Mouse (Mus musculus): Measurements from ENCODE around the gene Tnfrsf1a. TPM values are rescaled to one million over a fixed set of nuclear protein-coding genes. Genes with fewer than 3 reads are reported as not detected.
A peak's percentile ranks its signal among the peaks of the same experiment; 100 is the strongest.

Gene Tnfrsf1a
- polyA plus RNA-seq, 1 experiment: 63.6 TPM

GRCm38 (mm10) chr6:125352811-125353210, 3.6 kb downstream of the Tnfrsf1a start:
- TF ChIP-seq GATA1 (IDR thresholded peaks at IDR 0.05; ENCODE audit: borderline replicate concordance, low read length): no peak
- TF ChIP-seq FLI1 (IDR thresholded peaks at IDR 0.05; ENCODE audit: low read length): no peak
- Histone ChIP-seq H3K4me3 (replicated peaks) (peak overlapping the region; percentile 59), H3K9me3 (no peaks in the 10 kb centered on the region), H3K4me1 (peaks cover 79% of the 10 kb centered on the region), H3K36me3 (replicated peaks; ENCODE audit: low read length) (peaks cover 8% of the 10 kb centered on the region), H3K27me3 (replicated peaks) (peaks cover 79% of the 10 kb centered on the region)

GRCm38 (mm10) chr6:125353221-125353620, 4.1 kb downstream of the Tnfrsf1a start:
- Histone ChIP-seq H3K36me3 (replicated peaks; ENCODE audit: low read length) (peaks cover 12% of the 10 kb centered on the region), H3K27me3 (replicated peaks) (peaks cover 81% of the 10 kb centered on the region), H3K4me1 (peaks cover 77% of the 10 kb centered on the region)

GRCm38 (mm10) chr6:125353655-125354054, 4.5 kb downstream of the Tnfrsf1a start:
- H3K27me3 ChIP-seq (replicated peaks): peaks cover 79% of the 10 kb centered on the region
- H3K36me3 ChIP-seq (replicated peaks; ENCODE audit: low read length): peaks cover 17% of the 10 kb centered on the region
- no peaks in the 10 kb centered on the region for H3K9me3 ChIP-seq
- peaks cover 72% of the 10 kb centered on the region for H3K4me1 ChIP-seq
- TF ChIP-seq GATA1 (IDR thresholded peaks at IDR 0.05; ENCODE audit: borderline replicate concordance, low read length): no peak
- no peak for TF ChIP-seq FLI1 (IDR thresholded peaks at IDR 0.05; ENCODE audit: low read length)
- H3K4me3 ChIP-seq (replicated peaks): peak overlapping the region; percentile 70

More at GRCm38 (mm10) chr6:125353221-125353620, 4.1 kb downstream of the Tnfrsf1a start:
- no peak for TF ChIP-seq GATA1 (IDR thresholded peaks at IDR 0.05; ENCODE audit: borderline replicate concordance, low read length)
- TF ChIP-seq FLI1 (IDR thresholded peaks at IDR 0.05; ENCODE audit: low read length): no peak
- Histone ChIP-seq H3K4me3 (replicated peaks) (peak overlapping the region; percentile 70), H3K9me3 (no peaks in the 10 kb centered on the region)

- peaks cover 24% of the 10 kb centered on the region for H3K36me3 ChIP-seq (replicated peaks; ENCODE audit: low read length)
- no peaks in the 10 kb centered on the region for H3K9me3 ChIP-seq
- peaks cover 63% of the 10 kb centered on the region for H3K4me1 ChIP-seq
- TF ChIP-seq GATA1 (IDR thresholded peaks at IDR 0.05; ENCODE audit: borderline replicate concordance, low read length) (no peak), FLI1 (IDR thresholded peaks at IDR 0.05; ENCODE audit: low read length) (no peak)
- H3K27me3 ChIP-seq (replicated peaks): peaks cover 73% of the 10 kb centered on the region
- H3K4me3 ChIP-seq (replicated peaks): peak overlapping the region; percentile 82
Measured at GRCm38 (mm10) chr6:125354352-125355151, 5.4 kb downstream of the Tnfrsf1a start.

GRCm38 (mm10) chr6:125355197-125355741, 6.1 kb downstream of the Tnfrsf1a start:
- H3K36me3 ChIP-seq (replicated peaks; ENCODE audit: low read length): peaks cover 27% of the 10 kb centered on the region
- TF ChIP-seq GATA1 (IDR thresholded peaks at IDR 0.05; ENCODE audit: borderline replicate concordance, low read length) (no peak), FLI1 (IDR thresholded peaks at IDR 0.05; ENCODE audit: low read length) (no peak)
- peak overlapping the region; percentile 82 for H3K4me3 ChIP-seq (replicated peaks)
- H3K9me3 ChIP-seq: no peaks in the 10 kb centered on the region
- peaks cover 68% of the 10 kb centered on the region for H3K27me3 ChIP-seq (replicated peaks)
- H3K4me1 ChIP-seq: peaks cover 61% of the 10 kb centered on the region

- H3K36me3 ChIP-seq (replicated peaks; ENCODE audit: low read length): peaks cover 35% of the 10 kb centered on the region
- H3K27me3 ChIP-seq (replicated peaks): peaks cover 61% of the 10 kb centered on the region
- H3K9me3 ChIP-seq: no peaks in the 10 kb centered on the region
- H3K4me1 ChIP-seq: peaks cover 51% of the 10 kb centered on the region
- TF ChIP-seq GATA1 (IDR thresholded peaks at IDR 0.05; ENCODE audit: borderline replicate concordance, low read length) (no peak), FLI1 (IDR thresholded peaks at IDR 0.05; ENCODE audit: low read length) (no peak)
- H3K4me3 ChIP-seq (replicated peaks): no peak overlapping the region
Measured at GRCm38 (mm10) chr6:125356264-125356663, 7.1 kb downstream of the Tnfrsf1a start.

GRCm38 (mm10) chr6:125357334-125357733, 8.2 kb downstream of the Tnfrsf1a start:
- H3K36me3 ChIP-seq (replicated peaks; ENCODE audit: low read length): peaks cover 45% of the 10 kb centered on the region
- H3K27me3 ChIP-seq (replicated peaks): peaks cover 54% of the 10 kb centered on the region
- TF ChIP-seq FLI1 (IDR thresholded peaks at IDR 0.05; ENCODE audit: low read length) (no peak), GATA1 (IDR thresholded peaks at IDR 0.05; ENCODE audit: borderline replicate concordance, low read length) (no peak)
- peaks cover 43% of the 10 kb centered on the region for H3K4me1 ChIP-seq
- H3K9me3 ChIP-seq: no peaks in the 10 kb centered on the region
- no peak overlapping the region for H3K4me3 ChIP-seq (replicated peaks)

- peaks cover 56% of the 10 kb centered on the region for H3K27me3 ChIP-seq (replicated peaks)
Measured at GRCm38 (mm10) chr6:125359999-125360398, 10.8 kb downstream of the Tnfrsf1a start.

GRCm38 (mm10) chr6:125360846-125361245, 11.7 kb downstream of the Tnfrsf1a start:
- peaks cover 19% of the 10 kb centered on the region for H3K4me1 ChIP-seq
- H3K36me3 ChIP-seq (replicated peaks; ENCODE audit: low read length): peaks cover 55% of the 10 kb centered on the region
- peaks cover 48% of the 10 kb centered on the region for H3K27me3 ChIP-seq (replicated peaks)
- peaks cover 2% of the 10 kb centered on the region; the same call in 1 of the 2 replicates for H3K9me3 ChIP-seq
- TF ChIP-seq GATA1 (IDR thresholded peaks at IDR 0.05; ENCODE audit: borderline replicate concordance, low read length) (no peak), FLI1 (IDR thresholded peaks at IDR 0.05; ENCODE audit: low read length) (no peak)
- H3K4me3 ChIP-seq (replicated peaks): no peak overlapping the region

More at GRCm38 (mm10) chr6:125359999-125360398, 10.8 kb downstream of the Tnfrsf1a start:
- TF ChIP-seq FLI1 (IDR thresholded peaks at IDR 0.05; ENCODE audit: low read length) (no peak), GATA1 (IDR thresholded peaks at IDR 0.05; ENCODE audit: borderline replicate concordance, low read length) (no peak)
- no peak overlapping the region for H3K4me3 ChIP-seq (replicated peaks)
- peaks cover 55% of the 10 kb centered on the region for H3K36me3 ChIP-seq (replicated peaks; ENCODE audit: low read length)
- H3K9me3 ChIP-seq: no peaks in the 10 kb centered on the region
- peaks cover 24% of the 10 kb centered on the region for H3K4me1 ChIP-seq

All from megakaryocyte, embryonic 14.5 days (primary cell).